Mouse (Mus musculus) monocyte, adult 5-6 weeks (primary cell): ENCODE measurements around the gene Osbpl2. TPM values are rescaled to one million over a fixed set of nuclear protein-coding genes. Genes with fewer than 3 reads are reported as not detected.

Experiments
- ATAC-seq: fragments of 153-309, 156-312 bp; replicated peaks from 2 replicates; pipeline ENCODE4 v1.8.0; 2017; ENCODE audit warnings: mild to moderate bottlenecking; ENCODE audit not compliant: low TSS enrichment, insufficient number of reproducible peaks, severe bottlenecking, poor library complexity, low FRiP score
- total RNA-seq: library from RNA; stranded (forward); fragments of 200-1000, 200-491, 200-594 nt; gene quantifications from 3 replicates; pipeline ENCODE4 v1.2.3, GENCODE M21; 2017

The Osbpl2 gene
- total RNA-seq, 1 experiment from 2014 or later: 58.2 TPM

GRCm38 (mm10) chr2:180184011-180184751 lies 65.1 kb downstream of the Osbpl2 start:
- no peak for ATAC-seq

- ATAC-seq: no peak
These were observed 65.6 kb downstream of the Osbpl2 start for GRCm38 (mm10) chr2:180184752-180185109.

- ATAC-seq: no peak
These were observed 66.6 kb downstream of the Osbpl2 start for GRCm38 (mm10) chr2:180185686-180186085.

GRCm38 (mm10) chr2:180187362-180187761 lies 68.3 kb downstream of the Osbpl2 start:
- ATAC-seq: no peak

- no peak for ATAC-seq
These were observed 77.7 kb downstream of the Osbpl2 start for GRCm38 (mm10) chr2:180196610-180197322.

- no peak for ATAC-seq
These were observed 78.4 kb downstream of the Osbpl2 start for GRCm38 (mm10) chr2:180197323-180198037.

- no peak for ATAC-seq
These were observed 79.7 kb downstream of the Osbpl2 start for GRCm38 (mm10) chr2:180198782-180199181.

GRCm38 (mm10) chr2:180200681-180201080 lies 81.6 kb downstream of the Osbpl2 start:
- ATAC-seq: no peak

- ATAC-seq: no peak
These were observed 82.2 kb downstream of the Osbpl2 start for GRCm38 (mm10) chr2:180201303-180201702.

GRCm38 (mm10) chr2:180202263-180202662 lies 83.2 kb downstream of the Osbpl2 start:
- ATAC-seq: no peak

- no peak for ATAC-seq
These were observed 83.7 kb downstream of the Osbpl2 start for GRCm38 (mm10) chr2:180202805-180203204.

GRCm38 (mm10) chr2:180204501-180204900 lies 85.4 kb downstream of the Osbpl2 start:
- no peak for ATAC-seq

GRCm38 (mm10) chr2:180205083-180205955 lies 86.2 kb downstream of the Osbpl2 start:
- no peak for ATAC-seq

GRCm38 (mm10) chr2:180205956-180206280 lies 86.8 kb downstream of the Osbpl2 start:
- ATAC-seq: no peak

- ATAC-seq: no peak
These were observed 88.7 kb downstream of the Osbpl2 start for GRCm38 (mm10) chr2:180207840-180208239.

GRCm38 (mm10) chr2:180208976-180209375 lies 89.9 kb downstream of the Osbpl2 start:
- ATAC-seq: no peak

GRCm38 (mm10) chr2:180212255-180212654 lies 93.1 kb downstream of the Osbpl2 start:
- no peak for ATAC-seq
